Mouse (Mus musculus): Measurements from ENCODE around the gene Cygb. TPM values are rescaled to one million over a fixed set of nuclear protein-coding genes. Genes with fewer than 3 reads are reported as not detected.

Cygb gene
- polyA plus RNA-seq, 1 experiment: 3.4 TPM

GRCm38 (mm10) chr11:116609965-116610630, 44.0 kb downstream of the Cygb start:
- no peak overlapping the region for H3K4me3 ChIP-seq (replicated peaks; ENCODE audit: control insufficient read depth, low read depth, low read length)
- WGBS: 86% methylated on average over 15 of the region's 15 CpGs
- peak overlapping the region; percentile 8; the same call in 1 of the 2 replicates for H3K27ac ChIP-seq (ENCODE audit: control insufficient read depth, insufficient read depth, low read depth, low read length, poor library complexity)
- TF ChIP-seq CTCF (IDR thresholded peaks at IDR 0.05; ENCODE audit: control insufficient read depth, insufficient read depth, low read length): no peak
- no peak for TF ChIP-seq POLR2A (IDR thresholded peaks at IDR 0.05; ENCODE audit: borderline replicate concordance, control insufficient read depth, low read depth, low read length)
- peaks cover 15% of the 10 kb centered on the region for H3K4me1 ChIP-seq (ENCODE audit: control insufficient read depth, insufficient read depth, low read length)

- TF ChIP-seq CTCF (IDR thresholded peaks at IDR 0.05; ENCODE audit: control insufficient read depth, insufficient read depth, low read length) (no peak), POLR2A (IDR thresholded peaks at IDR 0.05; ENCODE audit: borderline replicate concordance, control insufficient read depth, low read depth, low read length) (no peak)
- Histone ChIP-seq H3K27ac (ENCODE audit: control insufficient read depth, insufficient read depth, low read depth, low read length, poor library complexity) (peak overlapping the region; percentile 35; the same call in 1 of the 2 replicates), H3K4me1 (ENCODE audit: control insufficient read depth, insufficient read depth, low read length) (peaks cover 8% of the 10 kb centered on the region), H3K4me3 (replicated peaks; ENCODE audit: control insufficient read depth, low read depth, low read length) (no peak overlapping the region)
- 69% methylated on average over 3 of the region's 3 CpGs for WGBS
Observed at GRCm38 (mm10) chr11:116607717-116608116, 46.4 kb downstream of the Cygb start.

- no peak for TF ChIP-seq POLR2A (IDR thresholded peaks at IDR 0.05; ENCODE audit: borderline replicate concordance, control insufficient read depth, low read depth, low read length)
- TF ChIP-seq CTCF (IDR thresholded peaks at IDR 0.05; ENCODE audit: control insufficient read depth, insufficient read depth, low read length): no peak
- Histone ChIP-seq H3K27ac (ENCODE audit: control insufficient read depth, insufficient read depth, low read depth, low read length, poor library complexity) (no peak overlapping the region), H3K4me1 (ENCODE audit: control insufficient read depth, insufficient read depth, low read length) (peaks cover 4% of the 10 kb centered on the region), H3K4me3 (replicated peaks; ENCODE audit: control insufficient read depth, low read depth, low read length) (no peak overlapping the region)
- WGBS: 95% methylated on average over 12 of the region's 12 CpGs
Observed at GRCm38 (mm10) chr11:116604097-116604496, 50.0 kb downstream of the Cygb start.

- TF ChIP-seq POLR2A (IDR thresholded peaks at IDR 0.05; ENCODE audit: borderline replicate concordance, control insufficient read depth, low read depth, low read length) (no peak), CTCF (IDR thresholded peaks at IDR 0.05; ENCODE audit: control insufficient read depth, insufficient read depth, low read length) (peak; percentile 77)
- Histone ChIP-seq H3K4me3 (replicated peaks; ENCODE audit: control insufficient read depth, low read depth, low read length) (no peak overlapping the region), H3K4me1 (ENCODE audit: control insufficient read depth, insufficient read depth, low read length) (no peaks in the 10 kb centered on the region; the same call in 1 of the 2 replicates), H3K27ac (ENCODE audit: control insufficient read depth, insufficient read depth, low read depth, low read length, poor library complexity) (no peak overlapping the region)
- WGBS: 92% methylated on average over 10 of the region's 10 CpGs
Observed at GRCm38 (mm10) chr11:116603339-116603738, 50.8 kb downstream of the Cygb start.

- Histone ChIP-seq H3K4me1 (ENCODE audit: control insufficient read depth, insufficient read depth, low read length) (no peaks in the 10 kb centered on the region; the same call in 1 of the 2 replicates), H3K4me3 (replicated peaks; ENCODE audit: control insufficient read depth, low read depth, low read length) (no peak overlapping the region), H3K27ac (ENCODE audit: control insufficient read depth, insufficient read depth, low read depth, low read length, poor library complexity) (no peak overlapping the region)
- WGBS: 91% methylated on average over 8 of the region's 8 CpGs
- no peak for TF ChIP-seq POLR2A (IDR thresholded peaks at IDR 0.05; ENCODE audit: borderline replicate concordance, control insufficient read depth, low read depth, low read length)
- TF ChIP-seq CTCF (IDR thresholded peaks at IDR 0.05; ENCODE audit: control insufficient read depth, insufficient read depth, low read length): no peak
Observed at GRCm38 (mm10) chr11:116602043-116602442, 52.1 kb downstream of the Cygb start.

- Histone ChIP-seq H3K27ac (ENCODE audit: control insufficient read depth, insufficient read depth, low read depth, low read length, poor library complexity) (no peak overlapping the region), H3K4me1 (ENCODE audit: control insufficient read depth, insufficient read depth, low read length) (no peaks in the 10 kb centered on the region), H3K4me3 (replicated peaks; ENCODE audit: control insufficient read depth, low read depth, low read length) (no peak overlapping the region)
- no peak for TF ChIP-seq CTCF (IDR thresholded peaks at IDR 0.05; ENCODE audit: control insufficient read depth, insufficient read depth, low read length)
- TF ChIP-seq POLR2A (IDR thresholded peaks at IDR 0.05; ENCODE audit: borderline replicate concordance, control insufficient read depth, low read depth, low read length): no peak
- WGBS: 87% methylated on average over 8 of the region's 8 CpGs
Observed at GRCm38 (mm10) chr11:116601166-116601565, 52.9 kb downstream of the Cygb start.

- Histone ChIP-seq H3K4me3 (replicated peaks; ENCODE audit: control insufficient read depth, low read depth, low read length) (no peak overlapping the region), H3K4me1 (ENCODE audit: control insufficient read depth, insufficient read depth, low read length) (no peaks in the 10 kb centered on the region), H3K27ac (ENCODE audit: control insufficient read depth, insufficient read depth, low read depth, low read length, poor library complexity) (no peak overlapping the region)
- no peak for TF ChIP-seq POLR2A (IDR thresholded peaks at IDR 0.05; ENCODE audit: borderline replicate concordance, control insufficient read depth, low read depth, low read length)
- TF ChIP-seq CTCF (IDR thresholded peaks at IDR 0.05; ENCODE audit: control insufficient read depth, insufficient read depth, low read length): no peak
- 92% methylated on average over 15 of the region's 15 CpGs for whole genome bisulfite sequencing
Observed at GRCm38 (mm10) chr11:116599230-116599629, 54.9 kb downstream of the Cygb start.

GRCm38 (mm10) chr11:116598193-116598592, 55.9 kb downstream of the Cygb start:
- Histone ChIP-seq H3K4me3 (replicated peaks; ENCODE audit: control insufficient read depth, low read depth, low read length) (no peak overlapping the region), H3K4me1 (ENCODE audit: control insufficient read depth, insufficient read depth, low read length) (no peaks in the 10 kb centered on the region), H3K27ac (ENCODE audit: control insufficient read depth, insufficient read depth, low read depth, low read length, poor library complexity) (no peak overlapping the region)
- TF ChIP-seq POLR2A (IDR thresholded peaks at IDR 0.05; ENCODE audit: borderline replicate concordance, control insufficient read depth, low read depth, low read length) (no peak), CTCF (IDR thresholded peaks at IDR 0.05; ENCODE audit: control insufficient read depth, insufficient read depth, low read length) (no peak)
- WGBS: 87% methylated on average over 8 of the region's 8 CpGs

Measured in bone marrow, adult 2 months (tissue).